Mouse (Mus musculus) cerebellum, adult 9-10 months (tissue): Measurements from ENCODE around the gene 4931406C07Rik.
"Not testable (repeated sequence)": the region's sequence is repeated elsewhere in the genome, so short reads cannot be mapped to it uniquely, and the experiment has no call there.

Experiments
- DNase-seq: peaks from one replicate; pipeline ENCODE4 v3.0.0; 2022

Gene 4931406C07Rik

GRCm38 (mm10) chr9:15306398-15307119, at the start of gene 4931406C07Rik:
4931406C07Rik (minus strand) TSS chr9:15306448.
- peak; percentile 32 for DNase-seq

- no peak for DNase-seq
These were observed 43.7 kb upstream of the 4931406C07Rik start for GRCm38 (mm10) chr9:15349925-15350324.

GRCm38 (mm10) chr9:15337776-15338175, 31.5 kb upstream of the 4931406C07Rik start:
- no peak for DNase-seq

- DNase-seq = no peak
These were observed 12.0 kb upstream of the 4931406C07Rik start for GRCm38 (mm10) chr9:15318170-15318742.

- DNase-seq = no peak
These were observed 11.2 kb upstream of the 4931406C07Rik start for GRCm38 (mm10) chr9:15317223-15318169.

GRCm38 (mm10) chr9:15316296-15316695, 10.0 kb upstream of the 4931406C07Rik start:
- DNase-seq = not testable (repeated sequence)

GRCm38 (mm10) chr9:15314619-15315018, 8.4 kb upstream of the 4931406C07Rik start:
- no peak for DNase-seq

- no peak for DNase-seq
These were observed 7.4 kb upstream of the 4931406C07Rik start for GRCm38 (mm10) chr9:15313633-15314032.

- DNase-seq = peak; percentile 28
These were observed 5.9 kb upstream of the 4931406C07Rik start for GRCm38 (mm10) chr9:15312054-15312735.

- no peak for DNase-seq
These were observed 3.9 kb upstream of the 4931406C07Rik start for GRCm38 (mm10) chr9:15310179-15310578.

- DNase-seq = no peak
These were observed 3.2 kb upstream of the 4931406C07Rik start for GRCm38 (mm10) chr9:15309425-15309824.

GRCm38 (mm10) chr9:15308254-15308653, 2.0 kb upstream of the 4931406C07Rik start:
- no peak for DNase-seq

GRCm38 (mm10) chr9:15307257-15307656, 1.0 kb upstream of the 4931406C07Rik start:
- DNase-seq = no peak

GRCm38 (mm10) chr9:15305503-15306397, 498 bp downstream of the 4931406C07Rik start, which contains the start of gene Taf1d:
Taf1d (plus strand) TSS chr9:15306214.
- DNase-seq = peak; percentile 97

GRCm38 (mm10) chr9:15302881-15303280, 3.4 kb downstream of the 4931406C07Rik start:
- no peak for DNase-seq

GRCm38 (mm10) chr9:15302006-15302405, 4.2 kb downstream of the 4931406C07Rik start:
- not testable (repeated sequence) for DNase-seq

GRCm38 (mm10) chr9:15301399-15301798, 4.8 kb downstream of the 4931406C07Rik start:
- no peak for DNase-seq

GRCm38 (mm10) chr9:15300056-15300455, 6.2 kb downstream of the 4931406C07Rik start:
- DNase-seq = no peak

- DNase-seq = no peak
These were observed 7.8 kb downstream of the 4931406C07Rik start for GRCm38 (mm10) chr9:15298451-15298850.

- DNase-seq = no peak
These were observed 9.1 kb downstream of the 4931406C07Rik start for GRCm38 (mm10) chr9:15297112-15297511.

- DNase-seq = no peak
These were observed 17.0 kb downstream of the 4931406C07Rik start for GRCm38 (mm10) chr9:15289251-15289650.

- DNase-seq = no peak
These were observed 17.8 kb downstream of the 4931406C07Rik start for GRCm38 (mm10) chr9:15288402-15288801.
